Mouse (Mus musculus) heart, embryonic 16.5 days (tissue): ENCODE measurements around the gene Olfr960. TPM values are rescaled to one million over a fixed set of nuclear protein-coding genes. Genes with fewer than 3 reads are reported as not detected.

Experiments used
- ATAC-seq: fragments of 200-750 bp; cut with Nextera tagmentation; replicated peaks from 2 replicates; pipeline ENCODE4 v1.8.0; 2017; ENCODE audit warnings: moderate number of reproducible peaks; ENCODE audit not compliant: insufficient read depth, low FRiP score; ENCODE audit errors: extremely low read depth
- H3K27ac ChIP-seq: fragments of 300-500 bp; sonication (generic); 2 replicates; pipeline ENCODE4 v1.5.1; 2014; ENCODE audit warnings: mild to moderate bottlenecking, low read length, control low read depth, moderate library complexity
- H3K27me3 ChIP-seq: fragments of 300-500 bp; sonication (generic); 2 replicates; pipeline ENCODE4 v1.6.1; 2014; ENCODE audit warnings: low read length, mixed read lengths; ENCODE audit not compliant: control insufficient read depth, insufficient read depth
- H3K36me3 ChIP-seq: fragments of 300-500 bp; sonication (generic); 2 replicates; pipeline ENCODE4 v1.6.1; 2014; ENCODE audit not compliant: control insufficient read depth, insufficient read depth
- H3K4me1 ChIP-seq: fragments of 300-500 bp; sonication (generic); 2 replicates; pipeline ENCODE4 v1.6.1; 2014; ENCODE audit warnings: low read length, mixed read lengths; ENCODE audit not compliant: control insufficient read depth, insufficient read depth
- H3K4me2 ChIP-seq: fragments of 300-500 bp; sonication (generic); 2 replicates; pipeline ENCODE4 v1.6.1; 2014; ENCODE audit warnings: low read depth, mild to moderate bottlenecking, control low read depth, low read length
- H3K4me3 ChIP-seq: fragments of 300-500 bp; sonication (generic); 2 replicates; pipeline ENCODE4 v1.5.1; 2014; ENCODE audit warnings: mild to moderate bottlenecking, control low read depth, low read length
- H3K9ac ChIP-seq: fragments of 300-500 bp; sonication (generic); 2 replicates; pipeline ENCODE4 v1.6.1; 2014; ENCODE audit warnings: low read length, control low read depth
- H3K9me3 ChIP-seq: fragments of 300-500 bp; sonication (generic); replicated peaks from 2 replicates; pipeline ENCODE4 v1.6.1; 2016; ENCODE audit warnings: low read length; ENCODE audit not compliant: control insufficient read depth
- WGBS: fragments of 180-500 bp; shearing (Covaris S2); extraction: QIAGEN DNeasy Blood & Tissue Kit; methylation state at CpG from one replicate; pipeline ENCODE4 v1.1.7; 2014; 5-methylcytosine and 5-hydroxymethylcytosine counted together
- polyA plus RNA-seq: library from polyadenylated mRNA; unstranded; fragments of >200 nt; fragmentation: Nextera tagmentation; extraction: Ambion mirVana; gene quantifications from 2 replicates; pipeline ENCODE4 v1.2.1, GENCODE M21; 2015

Gene Olfr960
- not detected in 2 replicates for polyA plus RNA-seq

DNA sequence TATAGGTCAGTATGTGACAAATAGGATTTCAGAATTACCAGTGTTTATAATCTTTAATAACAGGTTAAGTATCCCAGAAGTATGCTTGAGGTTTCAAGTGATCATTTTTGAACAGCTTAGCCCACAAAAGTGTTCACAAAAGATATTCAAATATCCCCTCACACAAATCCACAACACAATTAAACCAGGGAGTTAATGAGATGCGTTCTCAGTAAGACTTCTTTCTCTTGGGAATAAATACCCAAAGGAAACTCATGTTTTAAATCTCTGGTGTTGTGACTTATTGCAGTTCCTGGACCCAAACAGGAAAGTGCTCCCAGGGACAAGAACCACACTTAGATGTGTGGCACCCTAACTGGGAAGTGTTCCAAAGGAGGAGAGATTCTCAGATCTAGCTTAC lies at the start of gene Olfr960:
TSS of gene Olfr960 (plus strand) at position 301 of the 400 bp plus-strand sequence.
- WGBS = 63% methylated on average over 1 of the region's 1 CpGs
- Histone ChIP-seq H3K9me3 (no peaks in the 10 kb centered on the region), H3K4me1 (no peaks in the 10 kb centered on the region), H3K27ac (no peak within 1 kb of the TSS), H3K4me2 (no peak within 1 kb of the TSS), H3K27me3 (no peaks in the 10 kb centered on the region), H3K36me3 (no peaks in the 10 kb centered on the region), H3K4me3 (no peak within 1 kb of the TSS), H3K9ac (no peak within 1 kb of the TSS)
- ATAC-seq = no peak

DNA sequence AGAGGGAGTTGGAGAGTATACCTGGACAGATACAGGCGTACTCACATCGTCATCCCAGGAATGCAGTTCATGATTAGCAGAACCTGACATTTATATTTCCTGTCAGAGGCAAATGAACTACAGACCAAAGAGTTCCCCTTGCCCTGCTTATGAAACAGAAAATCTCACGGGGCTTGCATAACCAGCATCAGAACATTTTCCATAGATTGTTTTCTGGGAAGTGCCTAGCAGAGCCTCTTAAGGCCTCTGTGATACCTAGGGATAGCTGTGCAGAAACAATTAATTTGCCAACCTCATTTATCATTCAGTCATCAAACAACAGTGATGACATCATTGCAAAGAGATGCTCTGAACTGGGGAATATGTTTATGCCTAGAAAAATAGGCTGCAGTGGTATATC lies 45.7 kb upstream of the Olfr960 start, which contains the start of gene Olfr959:
TSS of gene Olfr959 (minus strand) at position 101 of the 400 bp plus-strand sequence.
- no peak for ATAC-seq
- no peaks in the 10 kb centered on the region for H3K9me3 ChIP-seq
- H3K27ac ChIP-seq = no peak within 1 kb of the TSS
- no peaks in the 10 kb centered on the region for H3K4me1 ChIP-seq
- WGBS = 62% methylated on average over 3 of the region's 3 CpGs
- no peaks in the 10 kb centered on the region for H3K27me3 ChIP-seq
- no peaks in the 10 kb centered on the region for H3K36me3 ChIP-seq
- no peak within 1 kb of the TSS for H3K9ac ChIP-seq
- H3K4me2 ChIP-seq = no peak within 1 kb of the TSS
- no peak within 1 kb of the TSS for H3K4me3 ChIP-seq

DNA sequence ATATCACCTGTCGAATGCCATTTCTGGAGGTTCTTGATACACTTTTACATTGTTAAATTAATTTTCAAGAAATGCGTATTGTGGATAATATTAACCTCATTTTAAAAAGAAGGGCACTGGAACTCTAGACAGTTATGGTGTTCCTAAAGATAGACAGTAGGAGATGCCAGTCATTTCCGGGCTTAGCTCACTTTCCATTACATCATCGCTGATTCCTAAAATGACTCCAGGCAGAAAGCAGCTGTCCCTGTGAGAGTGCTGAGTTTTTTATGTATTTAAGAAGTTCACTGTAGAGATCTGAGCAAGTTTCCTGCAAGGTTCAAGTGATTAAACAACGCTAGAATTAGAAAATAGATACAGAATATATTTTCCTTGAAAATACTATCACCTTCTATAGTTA lies 44.1 kb upstream of the Olfr960 start:
- no peak overlapping the region for H3K4me3 ChIP-seq
- H3K27ac ChIP-seq = no peak overlapping the region
- no peaks in the 10 kb centered on the region for H3K27me3 ChIP-seq
- 50% methylated on average over 5 of the region's 5 CpGs for WGBS
- H3K4me1 ChIP-seq = no peaks in the 10 kb centered on the region
- no peak overlapping the region for H3K4me2 ChIP-seq
- no peaks in the 10 kb centered on the region for H3K9me3 ChIP-seq
- no peak overlapping the region for H3K9ac ChIP-seq
- ATAC-seq = peak; percentile 67; the same call in 1 of the 2 replicates
- H3K36me3 ChIP-seq = no peaks in the 10 kb centered on the region

DNA sequence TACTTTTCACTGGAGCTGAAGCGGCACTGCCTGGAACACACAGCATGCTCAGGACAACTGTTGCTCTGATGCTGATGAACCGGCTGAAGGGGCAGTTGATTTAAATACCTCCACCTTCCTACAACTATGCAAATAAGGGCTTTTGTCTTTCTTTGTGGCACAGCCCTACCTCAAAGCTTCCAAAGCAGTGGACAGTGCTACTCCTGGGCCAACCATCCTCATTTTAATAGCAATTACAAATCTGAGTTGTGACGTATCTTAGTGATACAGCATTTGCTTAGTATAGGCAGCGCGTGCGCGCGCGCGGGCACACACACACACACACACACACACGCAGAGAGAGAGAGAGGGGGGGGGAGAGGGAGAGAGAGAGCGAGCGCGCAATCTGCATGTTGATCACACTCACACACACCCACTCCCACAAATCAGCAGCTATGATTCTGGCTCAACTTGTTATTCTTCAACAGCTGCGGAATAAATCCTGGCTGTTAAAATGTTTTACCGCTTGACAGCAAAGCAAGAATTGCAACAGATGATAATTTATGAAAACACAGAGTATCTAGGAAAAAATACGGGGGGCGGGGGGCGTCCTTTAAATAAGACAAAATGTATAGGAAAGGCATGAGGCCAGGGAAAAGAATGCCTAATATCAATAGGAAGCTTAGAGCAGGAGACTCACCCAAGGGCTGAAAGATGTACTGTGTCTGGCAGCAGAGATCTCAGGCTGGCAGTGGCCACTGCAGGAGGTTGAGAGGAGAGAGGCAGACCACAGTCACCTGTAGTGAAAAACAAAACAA lies 18.4 kb upstream of the Olfr960 start:
- Histone ChIP-seq H3K4me3 (peak overlapping the region; percentile 60), H3K36me3 (no peaks in the 10 kb centered on the region), H3K9ac (peak overlapping the region; percentile 21), H3K27ac (no peak overlapping the region), H3K27me3 (no peaks in the 10 kb centered on the region), H3K9me3 (no peaks in the 10 kb centered on the region), H3K4me2 (peak overlapping the region; percentile 77), H3K4me1 (peaks cover 4% of the 10 kb centered on the region)
- peak; percentile 49; the same call in 1 of the 2 replicates for ATAC-seq
- 2% methylated on average over 19 of the region's 19 CpGs for WGBS

DNA sequence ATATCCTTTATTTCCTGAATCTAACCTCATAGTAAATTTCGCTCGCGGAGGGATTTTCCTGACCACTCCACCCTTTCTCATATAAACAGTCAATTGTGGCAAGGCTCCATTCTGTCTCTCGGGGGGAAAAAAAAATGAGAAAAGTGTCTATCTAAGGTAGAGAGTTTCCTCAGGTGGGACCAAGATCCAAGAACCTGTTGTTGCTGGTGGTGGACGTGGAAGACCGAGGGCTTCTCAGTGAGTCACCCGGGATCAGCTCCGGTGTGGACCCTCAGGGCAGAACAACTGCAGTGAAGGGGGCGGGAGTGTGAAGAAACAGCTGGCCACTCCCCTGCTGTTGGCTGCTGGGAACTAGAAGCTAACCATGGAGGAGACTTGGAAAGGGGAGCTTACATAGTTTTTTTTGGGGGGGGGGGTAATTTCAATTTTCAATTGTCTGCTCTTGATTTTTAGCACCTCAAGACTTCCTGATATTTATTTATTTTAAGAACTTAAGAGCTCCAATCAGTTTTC lies 17.8 kb upstream of the Olfr960 start:
- Histone ChIP-seq H3K27ac (no peak overlapping the region), H3K36me3 (no peaks in the 10 kb centered on the region), H3K4me2 (peak overlapping the region; percentile 77), H3K4me1 (peaks cover 4% of the 10 kb centered on the region), H3K9ac (peak overlapping the region; percentile 21), H3K27me3 (no peaks in the 10 kb centered on the region), H3K4me3 (peak overlapping the region; percentile 60), H3K9me3 (no peaks in the 10 kb centered on the region)
- 2% methylated on average over 9 of the region's 9 CpGs for WGBS
- peak; percentile 78 for ATAC-seq

DNA sequence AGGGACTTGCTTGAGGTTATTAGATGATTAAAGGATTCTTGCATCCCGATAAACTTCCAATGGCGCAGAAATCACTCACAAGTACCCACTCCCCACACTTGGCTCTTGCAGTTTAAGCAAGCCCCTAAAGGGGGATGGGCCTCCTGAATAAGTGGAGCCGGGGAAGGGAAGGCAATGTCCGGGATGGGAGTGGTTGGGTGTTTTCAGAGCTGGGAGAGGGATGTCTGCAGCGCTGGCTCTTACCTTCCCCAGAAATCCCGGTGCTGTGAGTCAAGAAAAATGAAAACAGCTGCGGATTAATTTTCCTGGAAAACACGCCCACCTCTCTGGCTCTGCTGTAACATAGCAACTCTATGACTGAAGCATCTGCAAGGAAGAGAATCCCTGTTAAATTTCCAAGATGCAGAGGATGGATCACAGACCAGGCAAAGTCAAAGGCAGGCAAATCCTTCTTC lies 17.1 kb upstream of the Olfr960 start, which contains the start of gene AW551984:
TSS of gene AW551984 (minus strand) at position 405 of the 455 bp plus-strand sequence.
- H3K27me3 ChIP-seq = no peaks in the 10 kb centered on the region
- H3K4me1 ChIP-seq = peaks cover 4% of the 10 kb centered on the region
- H3K4me2 ChIP-seq = peak within 1 kb of the TSS; percentile 77
- H3K9me3 ChIP-seq = no peaks in the 10 kb centered on the region
- H3K4me3 ChIP-seq = peak within 1 kb of the TSS; percentile 60
- peak within 1 kb of the TSS; percentile 21 for H3K9ac ChIP-seq
- ATAC-seq = no peak
- no peaks in the 10 kb centered on the region for H3K36me3 ChIP-seq
- no peak within 1 kb of the TSS for H3K27ac ChIP-seq
- 2% methylated on average over 8 of the region's 8 CpGs for WGBS

DNA sequence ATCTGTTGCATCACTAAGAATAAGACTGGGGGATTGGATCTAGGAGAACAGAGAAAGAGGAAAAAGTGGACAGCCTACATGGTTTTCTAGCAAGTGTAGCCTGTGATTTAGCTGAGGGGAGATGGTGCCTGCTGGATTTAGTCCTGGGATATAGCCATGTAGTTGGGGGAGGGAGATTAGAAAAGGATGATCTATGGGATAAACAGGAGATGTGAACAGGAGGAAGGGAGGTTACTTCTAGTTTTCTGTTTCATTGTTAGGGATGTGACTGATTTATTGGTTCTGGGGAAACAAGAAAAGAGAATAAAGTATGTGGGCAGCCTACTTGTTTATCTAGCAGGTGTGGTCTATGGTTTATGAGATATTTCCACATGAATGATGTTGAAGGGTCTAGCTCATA lies 12.7 kb upstream of the Olfr960 start:
- no peaks in the 10 kb centered on the region for H3K9me3 ChIP-seq
- no peak for ATAC-seq

DNA sequence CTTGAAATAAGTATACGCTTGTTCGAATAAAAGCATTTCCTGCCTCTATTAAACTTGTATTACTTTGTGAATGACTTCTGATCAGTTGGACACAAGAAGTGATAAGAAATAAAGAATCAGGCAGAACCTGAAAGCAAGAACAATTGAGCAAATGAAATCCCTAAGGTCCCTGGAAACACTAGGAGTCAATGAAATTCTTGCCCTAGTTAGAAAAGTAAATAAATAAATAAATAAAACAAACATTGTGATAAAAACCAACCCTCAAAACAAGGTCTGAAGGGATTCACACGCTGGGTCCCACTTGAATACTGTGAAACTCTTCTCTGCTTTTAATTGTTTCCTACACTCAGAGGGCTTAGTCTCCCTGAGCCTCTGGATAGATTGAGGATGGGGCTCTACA lies 10.8 kb upstream of the Olfr960 start, which contains the start of gene Olfr148:
TSS of gene Olfr148 (plus strand) at position 301 of the 400 bp plus-strand sequence.
- no peaks in the 10 kb centered on the region for H3K4me1 ChIP-seq
- H3K9me3 ChIP-seq = no peaks in the 10 kb centered on the region
- no peak within 1 kb of the TSS for H3K4me2 ChIP-seq
- H3K4me3 ChIP-seq = no peak within 1 kb of the TSS
- WGBS = 65% methylated on average over 3 of the region's 3 CpGs
- H3K9ac ChIP-seq = no peak within 1 kb of the TSS
- ATAC-seq = no peak
- no peaks in the 10 kb centered on the region for H3K27me3 ChIP-seq
- H3K36me3 ChIP-seq = no peaks in the 10 kb centered on the region
- H3K27ac ChIP-seq = no peak within 1 kb of the TSS

More for the DNA sequence above, 12.7 kb upstream of the Olfr960 start:
- no peak overlapping the region for H3K4me2 ChIP-seq
- peaks cover 4% of the 10 kb centered on the region for H3K4me1 ChIP-seq
- no peaks in the 10 kb centered on the region for H3K36me3 ChIP-seq
- H3K27ac ChIP-seq = no peak overlapping the region
- H3K9ac ChIP-seq = no peak overlapping the region
- no peaks in the 10 kb centered on the region for H3K27me3 ChIP-seq
- H3K4me3 ChIP-seq = no peak overlapping the region

DNA sequence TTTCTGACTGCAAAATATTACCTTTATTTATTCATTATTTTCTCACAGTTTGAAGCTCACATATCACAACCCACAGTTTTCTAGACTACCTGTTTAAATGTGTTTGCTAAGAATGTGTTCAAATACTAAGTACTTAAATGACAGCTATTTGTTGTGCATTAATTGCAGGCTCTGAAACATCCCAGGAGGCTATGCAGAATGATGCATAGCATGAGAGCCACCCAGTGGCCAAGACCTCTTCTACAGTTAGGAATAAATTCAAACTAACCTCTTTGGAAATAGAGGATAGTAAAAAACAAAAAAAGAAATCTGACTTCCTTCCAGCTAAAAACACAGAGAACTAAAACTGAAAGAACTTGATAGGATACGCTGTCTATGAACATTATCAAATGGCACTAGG lies 9.2 kb upstream of the Olfr960 start:
- 30% methylated on average over 1 of the region's 1 CpGs for WGBS
- no peaks in the 10 kb centered on the region for H3K4me1 ChIP-seq
- H3K9ac ChIP-seq = no peak overlapping the region
- H3K4me2 ChIP-seq = no peak overlapping the region
- no peak overlapping the region for H3K4me3 ChIP-seq
- ATAC-seq = no peak
- H3K9me3 ChIP-seq = no peaks in the 10 kb centered on the region
- H3K27me3 ChIP-seq = no peaks in the 10 kb centered on the region
- H3K36me3 ChIP-seq = no peaks in the 10 kb centered on the region
- H3K27ac ChIP-seq = no peak overlapping the region
